Mouse (Mus musculus) lung, postnatal 0 days (tissue): ENCODE measurements around the gene Slc22a19. TPM values are rescaled to one million over a fixed set of nuclear protein-coding genes. Genes with fewer than 3 reads are reported as not detected.

Experiments used
- ATAC-seq: fragments of 200-750 bp; cut with Nextera tagmentation; 2 replicates; pipeline ENCODE4 v1.8.0; 2017; ENCODE audit warnings: moderate library complexity
- DNase-seq: peaks from one replicate; pipeline ENCODE4 v3.0.0-alpha.2; 2016; ENCODE audit warnings: low spot score
- H3K27ac ChIP-seq: fragments of 300-500 bp; sonication (generic); 2 replicates; pipeline ENCODE4 v1.5.1; 2014; ENCODE audit warnings: antibody characterized with exemption, mild to moderate bottlenecking, low read length, mixed read lengths
- H3K27me3 ChIP-seq: fragments of 300-500 bp; sonication (generic); replicated peaks from 2 replicates; pipeline ENCODE4 v1.6.1; 2014; ENCODE audit warnings: low read length, mixed read lengths; ENCODE audit not compliant: insufficient read depth
- H3K36me3 ChIP-seq: fragments of 300-500 bp; sonication (generic); 2 replicates; pipeline ENCODE4 v1.6.1; 2014; ENCODE audit warnings: low read length, mixed read lengths; ENCODE audit not compliant: insufficient read depth
- H3K4me1 ChIP-seq: fragments of 300-500 bp; sonication (generic); 2 replicates; pipeline ENCODE4 v1.6.1; 2014; ENCODE audit warnings: antibody characterized with exemption, low read depth, low read length, mixed read lengths; ENCODE audit not compliant: insufficient read depth
- H3K4me2 ChIP-seq: fragments of 300-500 bp; sonication (generic); replicated peaks from 2 replicates; pipeline ENCODE4 v1.6.1; 2014; ENCODE audit warnings: low read depth, mild to moderate bottlenecking, low read length, moderate library complexity, mixed read lengths
- H3K4me3 ChIP-seq: fragments of 300-500 bp; sonication (generic); 2 replicates; pipeline ENCODE4 v1.5.1; 2014; ENCODE audit warnings: low read depth, low read length
- H3K9ac ChIP-seq: fragments of 300-500 bp; sonication (generic); replicated peaks from 2 replicates; pipeline ENCODE4 v1.6.1; 2014; ENCODE audit warnings: low read depth, mild to moderate bottlenecking
- H3K9me3 ChIP-seq: fragments of 300-500 bp; sonication (generic); 2 replicates; pipeline ENCODE4 v1.6.1; 2016; ENCODE audit warnings: low read length, mixed read lengths
- CTCF ChIP-seq: IDR thresholded peaks from 2 replicates; pipeline ENCODE4 v1.5.1; 2016; ENCODE audit warnings: antibody characterized with exemption, mild to moderate bottlenecking
- EP300 ChIP-seq: IDR thresholded peaks from 2 replicates; pipeline ENCODE4 v1.6.1; 2016; ENCODE audit warnings: antibody characterized with exemption, mild to moderate bottlenecking, control low read depth
- WGBS: fragments of 180-500 bp; shearing (Covaris S2); extraction: QIAGEN DNeasy Blood & Tissue Kit; methylation state at CpG from one replicate; pipeline ENCODE4 v1.1.7; 2014; 5-methylcytosine and 5-hydroxymethylcytosine counted together
- polyA plus RNA-seq: library from polyadenylated mRNA; unstranded; fragments of >200 nt; fragmentation: Nextera tagmentation; extraction: Ambion mirVana; gene quantifications from 2 replicates; pipeline ENCODE4 v1.2.1, GENCODE M21; 2015

Slc22a19 gene
- polyA plus RNA-seq, 1 experiment from 2014 or later, result 6.8 TPM

DNA sequence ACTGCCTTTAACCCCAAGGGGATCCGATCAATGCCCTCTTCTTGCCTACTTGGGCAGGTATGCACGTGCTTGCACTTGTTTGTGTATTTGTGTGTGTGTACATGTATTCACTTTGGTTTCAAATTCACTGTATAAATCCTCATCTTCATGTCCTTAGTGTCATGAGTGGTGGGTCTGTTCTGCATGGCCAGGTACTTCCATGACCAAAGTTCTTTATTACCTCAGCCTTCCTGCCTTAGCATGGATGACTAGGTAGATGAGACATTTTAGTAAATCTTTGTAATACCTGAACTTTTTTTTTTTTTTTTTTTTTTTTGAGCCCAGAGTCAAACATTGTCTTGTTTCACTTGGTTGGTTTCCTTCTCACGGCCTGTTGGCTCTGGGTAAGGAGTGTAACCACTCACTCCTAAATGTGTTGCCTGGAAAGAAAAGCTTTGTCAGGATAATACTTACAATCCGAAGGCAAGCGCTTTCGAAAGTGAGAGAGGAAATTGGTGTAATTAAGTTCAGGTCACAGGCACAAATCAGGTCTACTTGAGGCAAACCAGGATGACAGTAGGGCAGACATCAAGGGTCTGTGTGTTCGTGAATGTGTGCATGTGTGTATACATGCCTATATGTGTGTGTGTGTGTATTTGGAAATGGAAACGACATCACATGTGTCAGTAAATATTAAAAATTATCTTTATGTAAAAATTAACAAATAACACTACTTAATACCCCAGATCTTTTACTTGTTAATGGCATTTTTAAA lies 62.0 kb downstream of the Slc22a19 start:
- no peak for DNase-seq
- Histone ChIP-seq H3K27ac (no peak overlapping the region), H3K9ac (no peak overlapping the region), H3K4me1 (no peaks in the 10 kb centered on the region), H3K27me3 (no peaks in the 10 kb centered on the region), H3K9me3 (no peaks in the 10 kb centered on the region), H3K4me2 (no peak overlapping the region), H3K36me3 (no peaks in the 10 kb centered on the region), H3K4me3 (no peak overlapping the region)
- TF ChIP-seq CTCF (no peak), EP300 (no peak)
- ATAC-seq, result no peak
- WGBS, result 78% methylated on average over 8 of the region's 8 CpGs

DNA sequence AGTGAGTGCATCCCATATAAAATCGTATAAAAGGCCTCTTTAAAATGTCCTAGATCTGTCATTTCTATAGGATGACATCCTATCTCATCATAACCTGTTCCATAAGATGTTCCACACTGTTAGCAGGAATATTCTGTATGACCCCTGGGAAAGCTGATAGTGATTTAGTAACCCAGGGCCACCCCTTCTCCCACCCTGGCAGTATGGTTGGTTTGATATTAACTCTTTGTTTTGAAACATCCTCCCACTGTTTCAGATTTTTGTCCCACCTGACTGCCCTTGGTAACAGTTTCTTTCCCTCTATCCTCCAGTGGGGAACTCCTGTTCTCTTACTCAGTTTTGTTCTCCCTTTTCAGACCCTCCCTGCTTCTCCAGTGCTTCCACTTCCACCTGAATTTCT lies 77.3 kb downstream of the Slc22a19 start:
- no peaks in the 10 kb centered on the region for H3K27me3 ChIP-seq
- H3K27ac ChIP-seq, result no peak overlapping the region
- no peak overlapping the region for H3K4me3 ChIP-seq
- TF ChIP-seq CTCF (no peak), EP300 (no peak)
- no peak overlapping the region for H3K9ac ChIP-seq
- 48% methylated on average over 1 of the region's 1 CpGs for WGBS
- no peaks in the 10 kb centered on the region for H3K9me3 ChIP-seq
- ATAC-seq (no peak), DNase-seq (no peak)
- H3K4me1 ChIP-seq, result no peaks in the 10 kb centered on the region
- H3K36me3 ChIP-seq, result no peaks in the 10 kb centered on the region
- H3K4me2 ChIP-seq, result no peak overlapping the region

DNA sequence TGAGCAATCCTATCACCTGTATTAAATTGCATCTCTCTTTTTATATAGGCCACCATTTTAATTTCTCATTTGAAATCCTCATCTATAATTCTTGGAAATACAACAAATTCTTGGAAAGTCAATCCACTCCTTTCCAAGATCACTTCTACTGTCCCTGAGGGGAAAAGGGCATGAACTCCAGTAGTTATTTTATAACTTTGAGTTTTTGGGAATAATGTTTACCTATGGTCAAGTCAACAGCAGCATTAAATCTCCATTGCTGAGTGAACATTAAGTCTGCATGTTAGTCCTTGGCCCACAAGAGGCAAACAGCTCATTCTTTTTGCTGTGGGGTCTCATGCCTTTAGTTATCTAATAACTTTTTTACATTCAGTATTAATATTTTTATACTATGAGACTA lies 78.1 kb downstream of the Slc22a19 start:
- Histone ChIP-seq H3K4me3 (no peak overlapping the region), H3K4me1 (no peaks in the 10 kb centered on the region), H3K9me3 (no peaks in the 10 kb centered on the region), H3K4me2 (no peak overlapping the region), H3K27ac (no peak overlapping the region), H3K36me3 (no peaks in the 10 kb centered on the region), H3K9ac (no peak overlapping the region), H3K27me3 (no peaks in the 10 kb centered on the region)
- DNase-seq (no peak), ATAC-seq (no peak)
- no peak for TF ChIP-seq EP300

Other genes with a start within 250 kb of the Slc22a19 start
- 122 and 132 TPM in 2 replicates for gene Rtn3, start 228.0 kb downstream of the Slc22a19 start, polyA plus RNA-seq
- 20.0 and 21.6 TPM in 2 replicates for gene Atl3, start 217.3 kb downstream of the Slc22a19 start, polyA plus RNA-seq
- gene Pla2g16, start 153.9 kb downstream of the Slc22a19 start, polyA plus RNA-seq, result 17.9 and 19.1 TPM in 2 replicates
- 0.36 and 0.54 TPM in 2 replicates for gene Lgals12, start 104.1 kb downstream of the Slc22a19 start, polyA plus RNA-seq
- gene Hrasls5, start 98.8 kb downstream of the Slc22a19 start, polyA plus RNA-seq, result 0.18 TPM in 1 of 2 replicates, not detected in the other
- gene Slc22a26, start 91.4 kb upstream of the Slc22a19 start, polyA plus RNA-seq, result not detected in 2 replicates